Mouse (Mus musculus) testis, adult 2 months (tissue): ENCODE data around the gene Krt42. TPM values are rescaled to one million over a fixed set of nuclear protein-coding genes. Genes with fewer than 3 reads are reported as not detected.
"Not testable (repeated sequence)": the region's sequence is repeated elsewhere in the genome, so short reads cannot be mapped to it uniquely, and the experiment has no call there.

Experiments
- H3K27ac ChIP-seq: fragments of 200-500 bp; 2 replicates; pipeline ENCODE4 v1.5.1; 2012; ENCODE audit warnings: low read depth, low read length; ENCODE audit not compliant: control insufficient read depth, insufficient read depth
- H3K27me3 ChIP-seq: fragments of 200-500 bp; 2 replicates; pipeline ENCODE4 v1.6.1; 2012; ENCODE audit warnings: mild to moderate bottlenecking, low read length, moderate library complexity; ENCODE audit not compliant: control insufficient read depth, insufficient read depth
- H3K36me3 ChIP-seq: fragments of 200-500 bp; 2 replicates; pipeline ENCODE4 v1.6.1; 2012; ENCODE audit warnings: mild to moderate bottlenecking, low read length; ENCODE audit not compliant: control insufficient read depth, insufficient read depth
- H3K4me1 ChIP-seq: fragments of 200-500 bp; 2 replicates; pipeline ENCODE4 v1.6.1; 2012; ENCODE audit warnings: low read length; ENCODE audit not compliant: control insufficient read depth, insufficient read depth
- H3K4me3 ChIP-seq: fragments of 200-500 bp; 2 replicates; pipeline ENCODE4 v1.5.1; 2012; ENCODE audit warnings: low read depth, mild to moderate bottlenecking, low read length, moderate library complexity, mixed read lengths; ENCODE audit not compliant: control insufficient read depth
- CTCF ChIP-seq: fragments of 200-500 bp; IDR thresholded peaks from 2 replicates; pipeline ENCODE4 v1.5.1; 2012; ENCODE audit warnings: low read depth, mild to moderate bottlenecking, inconsistent platforms, low read length, moderate library complexity; ENCODE audit not compliant: control insufficient read depth, insufficient read depth, insufficient replicate concordance
- POLR2A ChIP-seq: fragments of 200-500 bp; IDR thresholded peaks from 2 replicates; pipeline ENCODE4 v1.6.1; 2012; ENCODE audit warnings: low read depth, mild to moderate bottlenecking, inconsistent platforms, low read length, moderate library complexity; ENCODE audit not compliant: control insufficient read depth
- polyA plus RNA-seq: library from polyadenylated mRNA; depleted of rRNA; stranded (reverse); fragments of >200 nt; gene quantifications from 2 replicates; pipeline ENCODE4 v1.2.3, GENCODE M21; 2012; rRNA removed

Krt42 gene
- not detected in 2 replicates for polyA plus RNA-seq

GRCm38 (mm10) chr11:100269821-100270332 is at the start of gene Krt42:
TSS of gene Krt42 (minus strand) at chr11:100269871.
- H3K4me3 ChIP-seq, result no peak within 1 kb of the TSS
- no peak within 1 kb of the TSS for H3K27ac ChIP-seq
- H3K27me3 ChIP-seq, result no peaks in the 10 kb centered on the region
- H3K4me1 ChIP-seq, result no peaks in the 10 kb centered on the region
- H3K36me3 ChIP-seq, result no peaks in the 10 kb centered on the region
- TF ChIP-seq POLR2A, result no peak
- TF ChIP-seq CTCF, result no peak

- Histone ChIP-seq H3K36me3 (no peaks in the 10 kb centered on the region), H3K27ac (peak overlapping the region; percentile 45), H3K27me3 (no peaks in the 10 kb centered on the region), H3K4me3 (peak overlapping the region; percentile 90), H3K4me1 (peaks cover 4% of the 10 kb centered on the region)
- TF ChIP-seq CTCF (no peak), POLR2A (no peak)
These were observed 49.1 kb upstream of the Krt42 start for GRCm38 (mm10) chr11:100318529-100319451.

- no peak for TF ChIP-seq POLR2A
- no peak for TF ChIP-seq CTCF
- Histone ChIP-seq H3K27ac (no peak overlapping the region), H3K36me3 (no peaks in the 10 kb centered on the region), H3K4me3 (no peak overlapping the region), H3K4me1 (peaks cover 4% of the 10 kb centered on the region), H3K27me3 (no peaks in the 10 kb centered on the region)
These were observed 48.2 kb upstream of the Krt42 start for GRCm38 (mm10) chr11:100317826-100318380.

DNA sequence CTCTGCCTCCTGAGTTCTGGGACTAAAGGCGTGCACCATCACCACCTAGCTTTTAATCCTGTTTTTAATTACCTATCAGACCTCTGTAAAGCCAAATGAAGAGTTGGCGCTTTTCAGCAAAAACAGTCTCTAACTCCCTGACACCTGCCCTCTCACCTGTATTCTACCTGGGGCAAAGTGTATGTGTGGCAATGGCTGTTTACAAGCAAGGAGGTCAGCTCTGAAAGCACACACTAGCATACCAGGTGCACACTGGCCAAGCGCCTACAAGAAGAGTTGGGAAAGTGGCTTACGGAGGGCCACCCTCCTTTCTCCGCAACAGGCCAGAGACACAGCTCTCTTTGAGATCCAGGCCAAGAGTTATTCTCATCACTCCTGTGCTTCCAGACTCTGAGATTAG is 45.8 kb upstream of the Krt42 start:
- peaks cover 4% of the 10 kb centered on the region for H3K4me1 ChIP-seq
- no peaks in the 10 kb centered on the region for H3K36me3 ChIP-seq
- no peaks in the 10 kb centered on the region for H3K27me3 ChIP-seq
- no peak for TF ChIP-seq POLR2A
- no peak for TF ChIP-seq CTCF
- no peak overlapping the region for H3K27ac ChIP-seq
- no peak overlapping the region for H3K4me3 ChIP-seq

- Histone ChIP-seq H3K36me3 (no peaks in the 10 kb centered on the region), H3K4me1 (peaks cover 2% of the 10 kb centered on the region), H3K4me3 (no peak overlapping the region), H3K27ac (no peak overlapping the region), H3K27me3 (no peaks in the 10 kb centered on the region)
- no peak for TF ChIP-seq CTCF
- no peak for TF ChIP-seq POLR2A
These were observed 43.8 kb upstream of the Krt42 start for GRCm38 (mm10) chr11:100313424-100313823.

- Histone ChIP-seq H3K27me3 (no peaks in the 10 kb centered on the region), H3K4me1 (peaks cover 3% of the 10 kb centered on the region), H3K4me3 (no peak overlapping the region), H3K27ac (no peak overlapping the region), H3K36me3 (no peaks in the 10 kb centered on the region)
- TF ChIP-seq POLR2A, result no peak
- no peak for TF ChIP-seq CTCF
These were observed 42.5 kb upstream of the Krt42 start for GRCm38 (mm10) chr11:100312096-100312679.

DNA sequence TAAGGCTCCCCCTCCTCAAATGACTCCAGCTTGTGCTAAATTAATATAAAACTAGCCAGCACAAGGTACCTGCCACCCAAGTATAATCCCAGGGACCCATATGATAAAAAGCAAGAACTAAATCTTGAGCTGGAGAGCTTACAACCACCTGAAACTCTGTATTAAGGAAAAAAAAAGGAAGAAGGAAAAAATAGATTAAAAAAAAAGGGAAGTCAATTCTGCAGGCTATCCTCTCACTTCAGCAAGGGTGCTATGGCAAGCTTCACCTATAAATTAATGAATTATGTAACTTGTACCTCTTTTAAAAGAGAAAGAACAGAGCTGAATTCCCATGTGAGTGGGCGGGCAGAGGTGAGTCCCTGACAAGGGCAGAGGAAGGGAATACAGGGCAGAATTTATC is 42.0 kb upstream of the Krt42 start:
- Histone ChIP-seq H3K27ac (no peak overlapping the region), H3K27me3 (no peaks in the 10 kb centered on the region), H3K4me3 (no peak overlapping the region), H3K36me3 (no peaks in the 10 kb centered on the region), H3K4me1 (peaks cover 3% of the 10 kb centered on the region)
- no peak for TF ChIP-seq CTCF
- TF ChIP-seq POLR2A, result no peak

DNA sequence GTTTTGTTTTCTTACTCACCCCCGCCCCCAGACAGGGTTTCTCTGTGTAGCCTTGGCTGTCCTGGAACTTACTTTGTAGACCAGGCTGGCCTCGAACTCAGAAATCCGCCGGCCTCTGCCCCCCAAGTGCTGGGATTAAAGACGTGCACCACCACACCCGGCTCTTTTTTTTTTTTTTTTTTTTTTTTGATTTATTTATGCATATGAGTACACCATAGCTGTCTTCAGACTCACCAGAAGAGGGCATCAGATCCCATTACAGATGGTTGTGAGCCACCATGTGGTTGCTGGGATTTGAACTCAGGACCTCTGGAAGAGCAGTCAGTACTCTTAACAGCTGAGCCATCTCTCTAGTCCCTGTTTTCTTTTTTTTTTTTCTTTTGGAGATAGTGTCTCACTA is 39.0 kb upstream of the Krt42 start:
- not testable (repeated sequence) for H3K36me3 ChIP-seq, H3K27me3 ChIP-seq, H3K27ac ChIP-seq, H3K4me3 ChIP-seq, H3K4me1 ChIP-seq
